Mouse (Mus musculus): ENCODE measurements around the gene Phactr2. TPM values are rescaled to one million over a fixed set of nuclear protein-coding genes. Genes with fewer than 3 reads are reported as not detected.

The Phactr2 gene
- total and polyA plus RNA-seq, 3 experiments, result 0.08 to 0.49 (median 0.31) TPM

DNA sequence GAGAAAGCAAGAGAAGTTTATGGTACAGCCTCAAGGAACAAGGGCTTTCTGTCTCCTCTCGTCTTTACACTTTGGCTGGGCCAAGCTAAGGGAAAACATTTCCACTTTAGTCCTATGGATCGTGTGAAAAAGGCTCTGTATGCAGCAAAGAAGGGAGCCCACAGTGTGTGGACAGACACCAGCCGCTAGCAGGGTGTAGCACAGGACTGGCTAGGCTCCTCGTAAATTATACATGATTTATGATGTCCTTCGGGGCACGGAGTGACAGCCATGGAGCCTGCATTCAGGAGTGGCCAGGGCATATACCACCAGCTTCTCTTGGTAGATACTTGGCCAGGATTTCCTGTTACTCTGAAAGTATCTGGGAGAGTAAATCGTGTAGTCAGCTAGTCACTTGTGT lies 203.1 kb downstream of the Phactr2 start:
- Histone ChIP-seq H3K27me3 (replicated peaks) (no peaks in the 10 kb centered on the region), H3K4me2 (ENCODE audit: insufficient read depth, low read depth, poor library complexity, severe bottlenecking) (no peak overlapping the region), H3K4me1 (ENCODE audit: control insufficient read depth in 1 of 2, insufficient read depth in 2 of 2) (peaks cover 0 to 5% of the 10 kb centered on the region in 2 experiments; a peak in 1 of 4 replicates), H3K9me3 (replicated peaks; ENCODE audit: low read length) (no peaks in the 10 kb centered on the region), H3K79me2 (replicated peaks; ENCODE audit: control insufficient read depth, extremely low read depth, insufficient read depth, poor library complexity, severe bottlenecking) (no peaks in the 10 kb centered on the region), H3K36me3 (replicated peaks in 1 of 2; ENCODE audit: control insufficient read depth in 1 of 2, insufficient read depth in 1 of 2, low read length in 1 of 2) (no peaks in the 10 kb centered on the region), H3K27ac (ENCODE audit: insufficient read depth, low read depth) (no peak overlapping the region), H3K9ac (ENCODE audit: insufficient read depth, low read depth) (no peak overlapping the region), H3K4me3 (replicated peaks in 1 of 3; ENCODE audit: low read depth in 2 of 3, low read length in 2 of 3, poor library complexity in 1 of 3) (no peak overlapping the region)
- dilution Hi-C loops (cut with MboI; ENCODE audit: extremely low pct_ligation_motif_present, extremely low pct_unique_long_range_greater_than_20kb, low sequenced_read_pairs) (no loop called here), in situ Hi-C loops (cut with MboI; ENCODE audit: low pct_ligation_motif_present, low pct_unique_long_range_greater_than_20kb, low sequenced_read_pairs) (no loop called here)
- no peak for DNase-seq (ENCODE audit: extremely low read depth)
- TF ChIP-seq ETS1 (conservative IDR thresholded peaks at IDR 0.05; ENCODE audit: low read depth, low read length), result no peak
- TF ChIP-seq HCFC1 (IDR thresholded peaks at IDR 0.05; ENCODE audit: low read depth, low read length), result no peak
- no peak for TF ChIP-seq PAX5 (IDR thresholded peaks at IDR 0.05; ENCODE audit: low read length)
- no peak for TF ChIP-seq TBP (conservative IDR thresholded peaks at IDR 0.05; ENCODE audit: low read depth, low read length)
- no peak for TF ChIP-seq NELFE (IDR thresholded peaks at IDR 0.05; ENCODE audit: low read depth, low read length)
- no peak for TF ChIP-seq CHD1 (IDR thresholded peaks at IDR 0.05; ENCODE audit: low read depth, low read length)
- no peak for TF ChIP-seq MYC (IDR thresholded peaks at IDR 0.05; ENCODE audit: low read depth, low read length)
- no peak for TF ChIP-seq ZKSCAN1 (IDR thresholded peaks at IDR 0.05; ENCODE audit: borderline replicate concordance, low read depth, low read length)
- no peak for TF ChIP-seq MEF2A (IDR thresholded peaks at IDR 0.05; ENCODE audit: borderline replicate concordance, low read depth, low read length)
- no peak for TF ChIP-seq IRF4 (IDR thresholded peaks at IDR 0.05; ENCODE audit: low read depth, low read length)
- TF ChIP-seq USF2 (conservative IDR thresholded peaks at IDR 0.05; ENCODE audit: low read depth, low read length), result no peak
- no peak for TF ChIP-seq NRF1 (IDR thresholded peaks at IDR 0.05; ENCODE audit: low read depth, low read length)
- TF ChIP-seq ELF1 (IDR thresholded peaks at IDR 0.05; ENCODE audit: low read depth, low read length), result no peak

DNA sequence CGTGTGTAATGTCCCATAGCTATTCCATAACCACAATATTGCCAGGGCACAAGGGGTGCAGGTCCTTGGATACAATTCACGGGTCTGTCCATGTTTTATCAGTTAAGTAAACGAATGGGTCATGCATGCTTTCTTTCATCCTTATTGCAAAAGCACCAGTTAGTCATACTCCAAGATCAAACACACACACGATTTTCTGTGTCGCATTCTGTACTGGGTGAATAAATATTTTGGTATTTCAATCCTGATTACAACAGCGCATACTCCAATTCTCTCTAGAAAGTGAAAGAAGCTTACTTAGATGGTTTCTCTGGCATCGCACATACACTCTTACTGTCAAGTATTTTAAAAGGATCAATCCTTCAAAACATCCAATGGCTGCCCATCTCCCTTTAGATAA lies 203.9 kb downstream of the Phactr2 start:
- in situ Hi-C loops (cut with MboI; ENCODE audit: low pct_ligation_motif_present, low pct_unique_long_range_greater_than_20kb, low sequenced_read_pairs), result no loop called here
- Histone ChIP-seq H3K4me2 (ENCODE audit: insufficient read depth, low read depth, poor library complexity, severe bottlenecking) (no peak overlapping the region), H3K9ac (ENCODE audit: insufficient read depth, low read depth) (no peak overlapping the region), H3K79me2 (replicated peaks; ENCODE audit: control insufficient read depth, extremely low read depth, insufficient read depth, poor library complexity, severe bottlenecking) (no peaks in the 10 kb centered on the region), H3K36me3 (replicated peaks in 1 of 2; ENCODE audit: control insufficient read depth in 1 of 2, insufficient read depth in 1 of 2, low read length in 1 of 2) (no peaks in the 10 kb centered on the region), H3K27ac (ENCODE audit: insufficient read depth, low read depth) (no peak overlapping the region), H3K9me3 (replicated peaks; ENCODE audit: low read length) (no peaks in the 10 kb centered on the region), H3K27me3 (replicated peaks) (no peaks in the 10 kb centered on the region), H3K4me3 (replicated peaks in 1 of 3; ENCODE audit: low read depth in 2 of 3, low read length in 2 of 3, poor library complexity in 1 of 3) (no peak overlapping the region), H3K4me1 (ENCODE audit: control insufficient read depth in 1 of 2, insufficient read depth in 2 of 2) (peaks cover 0 to 5% of the 10 kb centered on the region in 2 experiments; a peak in 1 of 4 replicates)
- no peak for DNase-seq (ENCODE audit: extremely low read depth)
- TF ChIP-seq MYC (IDR thresholded peaks at IDR 0.05; ENCODE audit: low read depth, low read length) (no peak), IRF4 (IDR thresholded peaks at IDR 0.05; ENCODE audit: low read depth, low read length) (no peak), E2F4 (IDR thresholded peaks at IDR 0.05; ENCODE audit: insufficient replicate concordance, low read depth, low read length) (no peak), NRF1 (IDR thresholded peaks at IDR 0.05; ENCODE audit: low read depth, low read length) (no peak), TBP (conservative IDR thresholded peaks at IDR 0.05; ENCODE audit: low read depth, low read length) (no peak), UBTF (IDR thresholded peaks at IDR 0.05; ENCODE audit: low read depth, low read length) (no peak), SMC3 (IDR thresholded peaks at IDR 0.05; ENCODE audit: low read depth, low read length) (no peak), ELF1 (IDR thresholded peaks at IDR 0.05; ENCODE audit: low read depth, low read length) (no peak), TCF12 (IDR thresholded peaks at IDR 0.05; ENCODE audit: low read depth, low read length) (no peak), MEF2A (IDR thresholded peaks at IDR 0.05; ENCODE audit: borderline replicate concordance, low read depth, low read length) (no peak), SIN3A (IDR thresholded peaks at IDR 0.05; ENCODE audit: low read length) (no peak), RCOR1 (conservative IDR thresholded peaks at IDR 0.05; ENCODE audit: low read depth, low read length) (no peak), USF1 (IDR thresholded peaks at IDR 0.05; ENCODE audit: low read depth, low read length) (no peak), ZMIZ1 (IDR thresholded peaks at IDR 0.05; ENCODE audit: low read depth, low read length) (no peak), KAT2A (IDR thresholded peaks at IDR 0.05; ENCODE audit: insufficient replicate concordance, low read length) (no peak), JUN (IDR thresholded peaks at IDR 0.05; ENCODE audit: insufficient read depth, low read depth, low read length) (no peak), POLR2A (IDR thresholded peaks at IDR 0.05; ENCODE audit: low read depth, low read length) (no peak), MAFK (IDR thresholded peaks at IDR 0.05; ENCODE audit: insufficient replicate concordance, low read length) (no peak)
- dilution Hi-C loops (cut with MboI; ENCODE audit: extremely low pct_ligation_motif_present, extremely low pct_unique_long_range_greater_than_20kb, low sequenced_read_pairs), result no loop called here
